9 mouse cellular contexts compared by ENCODE assay signal in the genomic region with DNA sequence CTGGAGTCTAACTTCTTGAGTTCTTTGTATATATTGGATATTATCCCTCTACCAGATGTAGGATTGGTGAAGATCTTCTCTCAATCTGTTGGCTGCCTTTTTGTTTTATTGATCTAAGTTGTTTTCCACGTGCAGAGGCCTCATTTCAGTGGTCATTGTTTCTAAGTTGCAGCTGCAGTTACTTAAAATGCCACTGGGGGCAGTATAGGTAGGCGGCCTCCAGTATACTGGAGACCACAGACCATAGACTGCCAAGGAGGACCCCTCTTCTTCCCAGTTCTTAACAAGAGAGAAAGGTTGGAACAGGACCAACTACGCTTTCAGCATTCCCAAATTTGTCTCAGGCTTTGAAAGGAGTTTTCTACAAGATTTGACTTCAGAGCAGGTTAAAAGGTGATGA.
DNase-seq lines count a peak whose midpoint lies in the region; ATAC-seq and TF ChIP-seq lines count a peak whose summit lies in the region.
"Had no signal": no experiment of that assay in that cellular context is flagged by ENCODE, and none has a peak within 500 bp of the region (broad histone marks: within the 10 kb centered on the region; RNA-seq: fewer than 3 reads in every experiment).

No protein-coding gene starts in this region.

- WGBS in midbrain, embryonic 14.5 days: 41% methylated on average over 3 of the region's 3 CpGs
- 43% methylated on average over 3 of the region's 3 CpGs for WGBS in midbrain, embryonic 15.5 days
- WGBS in stomach, postnatal 0 days: 44% methylated on average over 3 of the region's 3 CpGs

- no peak for DNase-seq in gastrocnemius, adult 2 months
- no peak for DNase-seq in gastrocnemius, postnatal 4 days (ENCODE audit: low spot score in 2 of 2)
- peak; percentile 39 for DNase-seq in midbrain, embryonic 14.5 days
- peak; percentile 22 for DNase-seq in embryo, embryonic 9.5 days (ENCODE audit: extremely low spot score)
- no peak for DNase-seq in stomach, postnatal 0 days (ENCODE audit: low spot score)
- DNase-seq in yolk sac, embryonic 10.5 days (ENCODE audit: low spot score): no peak
- no peak for DNase-seq in frontal cortex, postnatal 10 days (ENCODE audit: low spot score in 2 of 2)

- H3K36me3 ChIP-seq in midbrain, embryonic 14.5 days (ENCODE audit: control insufficient read depth, insufficient read depth, low read length): no peaks in the 10 kb centered on the region
- H3K36me3 ChIP-seq in midbrain, embryonic 15.5 days (replicated peaks): no peaks in the 10 kb centered on the region
- H3K36me3 ChIP-seq in stomach, postnatal 0 days (ENCODE audit: control insufficient read depth, insufficient read depth, low read length): no peaks in the 10 kb centered on the region
- H3K36me3 ChIP-seq: forebrain, embryonic 12.5 days had no signal

- H3K9ac ChIP-seq in midbrain, embryonic 14.5 days (replicated peaks; ENCODE audit: low read length): no peak overlapping the region
- no peak overlapping the region for H3K9ac ChIP-seq in midbrain, embryonic 15.5 days
- H3K9ac ChIP-seq in stomach, postnatal 0 days (ENCODE audit: low read length): no peak overlapping the region
- H3K9ac ChIP-seq: forebrain, embryonic 12.5 days had no signal

- ATAC-seq in midbrain, embryonic 14.5 days (ENCODE audit: low FRiP score, low TSS enrichment): no peak
- no peak for ATAC-seq in midbrain, embryonic 15.5 days (replicated peaks)
- no peak for ATAC-seq in stomach, postnatal 0 days (ENCODE audit: low FRiP score, low TSS enrichment)

- H3K27ac ChIP-seq in gastrocnemius, adult 2 months: no peak overlapping the region
- no peak overlapping the region for H3K27ac ChIP-seq in midbrain, embryonic 14.5 days (replicated peaks; ENCODE audit: low read depth, low read length)
- no peak overlapping the region for H3K27ac ChIP-seq in midbrain, embryonic 15.5 days
- no peak overlapping the region for H3K27ac ChIP-seq in stomach, postnatal 0 days (replicated peaks)
- H3K27ac ChIP-seq: forebrain, embryonic 12.5 days had no signal

- no peaks in the 10 kb centered on the region for H3K4me1 ChIP-seq in midbrain, embryonic 14.5 days (ENCODE audit: control insufficient read depth, insufficient read depth, low read length)
- H3K4me1 ChIP-seq in midbrain, embryonic 15.5 days: no peaks in the 10 kb centered on the region
- H3K4me1 ChIP-seq in stomach, postnatal 0 days (replicated peaks; ENCODE audit: control insufficient read depth, insufficient read depth): no peaks in the 10 kb centered on the region
- H3K4me1 ChIP-seq: forebrain, embryonic 12.5 days had no signal

- no peak overlapping the region for H3K4me2 ChIP-seq in midbrain, embryonic 14.5 days (ENCODE audit: low read length)
- no peak overlapping the region for H3K4me2 ChIP-seq in midbrain, embryonic 15.5 days
- H3K4me2 ChIP-seq in stomach, postnatal 0 days (replicated peaks; ENCODE audit: low read depth): no peak overlapping the region
- H3K4me2 ChIP-seq: forebrain, embryonic 12.5 days had no signal

- TF ChIP-seq CTCF in gastrocnemius, adult 2 months (IDR thresholded peaks at IDR 0.05): peak; percentile 69
- TF ChIP-seq CTCF in stomach, postnatal 0 days (IDR thresholded peaks at IDR 0.05; ENCODE audit: low read depth): peak; percentile 71

- no peak overlapping the region for H3K4me3 ChIP-seq in gastrocnemius, adult 2 months
- H3K4me3 ChIP-seq in midbrain, embryonic 14.5 days (replicated peaks; ENCODE audit: low read depth, low read length): no peak overlapping the region
- no peak overlapping the region for H3K4me3 ChIP-seq in midbrain, embryonic 15.5 days
- no peak overlapping the region for H3K4me3 ChIP-seq in stomach, postnatal 0 days (ENCODE audit: low read depth, low read length)
- H3K4me3 ChIP-seq: forebrain, embryonic 12.5 days had no signal

- TF ChIP-seq EP300 in stomach, postnatal 0 days (optimal IDR thresholded peaks at IDR 0.05): no peak

- no peaks in the 10 kb centered on the region for H3K27me3 ChIP-seq in midbrain, embryonic 14.5 days (ENCODE audit: control insufficient read depth, insufficient read depth, low read length)
- no peaks in the 10 kb centered on the region for H3K27me3 ChIP-seq in midbrain, embryonic 15.5 days (replicated peaks)
- H3K27me3 ChIP-seq in stomach, postnatal 0 days (ENCODE audit: control insufficient read depth, insufficient read depth, low read length): no peaks in the 10 kb centered on the region
- H3K27me3 ChIP-seq: forebrain, embryonic 12.5 days had no signal

- H3K9me3 ChIP-seq in midbrain, embryonic 14.5 days (ENCODE audit: control insufficient read depth, low read length): no peaks in the 10 kb centered on the region
- H3K9me3 ChIP-seq in midbrain, embryonic 15.5 days: no peaks in the 10 kb centered on the region
- no peaks in the 10 kb centered on the region for H3K9me3 ChIP-seq in stomach, postnatal 0 days (ENCODE audit: control insufficient read depth, low read length)
- H3K9me3 ChIP-seq: forebrain, embryonic 12.5 days had no signal

- intact Hi-C loops in gastrocnemius, adult 2 months (cut with DNase I): no loop called here

Comparison
In these comparisons a context has a peak if more than half of its experiments do, and no peak if none do; other contexts are left out.
1. DNase-seq: peak in midbrain, embryonic 14.5 days (single experiment) and embryo, embryonic 9.5 days (single experiment); none in gastrocnemius, adult 2 months (single experiment), gastrocnemius, postnatal 4 days (0 of 2), stomach, postnatal 0 days (single experiment), yolk sac, embryonic 10.5 days (single experiment) and frontal cortex, postnatal 10 days (0 of 2).